Mouse (Mus musculus): ENCODE results near the gene Scrn1. TPM values are rescaled to one million over a fixed set of nuclear protein-coding genes. Genes with fewer than 3 reads are reported as not detected.
A peak's percentile ranks its signal among the peaks of the same experiment; 100 is the strongest.

The Scrn1 gene
- total RNA-seq (2015; ENCODE audit: low replicate concordance) (not detected in 2 replicates), total RNA-seq (2017; ENCODE audit: low replicate concordance) (not detected in 2 replicates)

DNA sequence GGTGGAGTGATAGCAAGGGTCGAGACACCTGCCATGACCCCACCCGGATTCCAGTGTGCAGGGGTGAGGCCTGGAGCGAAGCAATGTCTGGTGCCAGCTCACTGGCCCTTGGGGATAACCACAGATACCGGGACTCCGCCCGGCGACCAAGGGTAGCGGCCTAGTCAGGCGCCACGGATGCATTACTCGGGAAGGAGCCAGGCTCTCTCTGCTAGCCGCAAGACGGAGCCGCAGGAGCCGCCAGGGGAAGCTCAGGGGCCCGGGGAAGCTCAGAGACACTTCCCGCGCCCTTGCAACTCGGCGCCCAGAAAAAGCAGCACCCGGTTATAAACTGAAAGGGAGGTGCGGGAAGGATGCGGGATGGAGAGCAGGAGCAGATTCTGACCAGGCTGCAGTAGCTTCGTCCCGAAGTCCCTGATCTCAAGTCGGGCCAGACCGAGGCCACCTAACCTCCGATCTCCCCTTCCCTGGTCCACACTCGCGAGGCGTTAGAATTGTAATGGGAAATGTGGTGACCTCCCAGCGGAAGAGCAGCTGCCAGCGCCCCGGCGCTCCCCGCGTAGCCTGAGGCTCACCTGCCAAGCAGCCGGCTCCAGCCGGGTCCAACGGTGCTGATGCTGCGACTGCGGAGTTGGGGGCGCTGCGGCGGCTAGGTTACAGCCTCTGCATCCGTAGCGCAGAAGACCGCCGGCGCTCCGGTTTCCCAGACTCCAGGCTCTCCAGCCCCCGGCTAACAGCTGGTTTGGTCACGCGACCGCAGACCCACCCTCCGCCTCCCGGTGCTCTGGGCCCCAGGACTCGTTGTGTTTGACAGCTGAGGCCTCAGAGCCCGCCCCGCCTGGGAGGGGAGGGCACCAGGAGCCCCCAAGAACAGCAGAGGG is at the start of gene Scrn1:
TSS of gene Scrn1 (minus strand) at position 825 of the 881 bp plus-strand sequence.
- ATAC-seq (replicated peaks; ENCODE audit: low FRiP score, poor library complexity, severe bottlenecking) = no peak

GRCm38 (mm10) chr6:54606241-54606640 is 40.0 kb upstream of the Scrn1 start:
- ATAC-seq (replicated peaks; ENCODE audit: low FRiP score, poor library complexity, severe bottlenecking) = no peak

DNA sequence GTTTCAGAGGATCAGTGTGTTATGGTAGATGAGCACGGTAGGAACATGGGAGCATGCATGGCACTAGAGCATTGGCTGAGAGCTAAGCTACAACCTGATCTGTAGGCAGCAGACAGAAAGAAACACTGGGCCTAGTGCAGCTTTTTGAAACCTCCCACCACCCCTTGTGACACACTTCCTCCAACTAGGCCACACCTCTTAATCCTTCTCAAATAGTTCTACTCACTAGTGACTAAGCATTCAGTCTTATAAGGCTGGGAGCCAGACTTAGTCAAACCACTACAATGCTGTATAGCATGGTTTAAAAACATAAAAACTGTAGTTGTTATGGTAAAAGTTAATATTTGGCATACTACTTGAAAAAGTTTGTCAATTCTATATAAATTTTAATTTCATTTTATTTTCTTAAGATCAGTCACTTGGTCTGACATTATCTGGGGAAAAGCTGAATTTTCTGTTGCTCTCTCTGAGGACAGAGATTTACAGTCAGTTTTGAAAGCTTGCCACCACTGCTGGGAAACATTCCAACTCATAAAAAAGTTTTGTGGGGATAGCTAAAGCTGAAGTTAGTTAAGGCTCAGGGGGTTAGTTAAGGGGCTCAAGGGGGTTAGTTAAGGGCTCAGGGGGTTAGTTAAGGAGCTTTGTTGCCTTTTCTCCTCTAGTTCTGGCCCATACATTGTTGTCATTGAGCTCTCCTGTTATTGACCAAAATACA is 37.9 kb upstream of the Scrn1 start:
- no peak for ATAC-seq (replicated peaks; ENCODE audit: low FRiP score, poor library complexity, severe bottlenecking)

- no peak for ATAC-seq (replicated peaks; ENCODE audit: low FRiP score, poor library complexity, severe bottlenecking)
These were observed 36.6 kb upstream of the Scrn1 start for GRCm38 (mm10) chr6:54602891-54603290.

- ATAC-seq (replicated peaks; ENCODE audit: low FRiP score, poor library complexity, severe bottlenecking) = no peak
These were observed 34.5 kb upstream of the Scrn1 start for GRCm38 (mm10) chr6:54600681-54601347.

- no peak for ATAC-seq (replicated peaks; ENCODE audit: low FRiP score, poor library complexity, severe bottlenecking)
These were observed 31.4 kb upstream of the Scrn1 start for GRCm38 (mm10) chr6:54597711-54598110.

- ATAC-seq (replicated peaks; ENCODE audit: low FRiP score, poor library complexity, severe bottlenecking) = no peak
These were observed 30.9 kb upstream of the Scrn1 start, which contains the start of gene Fkbp14 for GRCm38 (mm10) chr6:54597208-54597607. TSS of gene Fkbp14 (minus strand) at chr6:54597308.

DNA sequence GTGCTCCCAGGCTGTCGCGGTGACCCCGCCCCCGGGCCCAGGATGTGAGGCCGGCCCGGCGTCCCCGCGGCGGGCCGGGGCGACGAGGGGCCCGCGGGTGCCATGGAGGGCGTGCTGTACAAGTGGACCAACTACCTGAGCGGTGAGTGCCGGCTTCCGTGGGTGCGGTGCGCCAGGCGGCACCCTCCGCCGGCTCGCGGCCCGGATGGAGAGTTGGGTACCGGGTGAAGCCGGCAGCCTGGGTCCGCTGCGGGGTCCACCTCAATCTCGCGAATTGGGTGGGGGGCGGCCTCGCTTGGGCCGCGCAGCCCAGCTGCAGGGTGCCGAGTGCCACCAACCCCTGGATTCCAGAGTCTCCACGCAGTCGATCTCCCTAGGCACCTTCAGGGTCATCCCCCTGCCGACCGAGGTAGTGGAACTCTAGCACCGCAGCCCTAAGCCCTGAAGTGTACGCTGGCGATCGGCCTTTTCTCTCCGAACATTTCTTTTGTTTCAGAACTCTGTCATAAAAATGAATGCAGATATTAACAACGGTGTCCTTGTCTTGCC is 29.1 kb upstream of the Scrn1 start:
- ATAC-seq (replicated peaks; ENCODE audit: low FRiP score, poor library complexity, severe bottlenecking) = no peak

GRCm38 (mm10) chr6:54594469-54595329 is 28.4 kb upstream of the Scrn1 start, which contains the start of gene Plekha8:
TSS of gene Plekha8 (plus strand) at chr6:54595111.
- ATAC-seq (replicated peaks; ENCODE audit: low FRiP score, poor library complexity, severe bottlenecking) = peak; percentile 81

- ATAC-seq (replicated peaks; ENCODE audit: low FRiP score, poor library complexity, severe bottlenecking) = no peak
These were observed 27.6 kb upstream of the Scrn1 start for GRCm38 (mm10) chr6:54593766-54594468.

DNA sequence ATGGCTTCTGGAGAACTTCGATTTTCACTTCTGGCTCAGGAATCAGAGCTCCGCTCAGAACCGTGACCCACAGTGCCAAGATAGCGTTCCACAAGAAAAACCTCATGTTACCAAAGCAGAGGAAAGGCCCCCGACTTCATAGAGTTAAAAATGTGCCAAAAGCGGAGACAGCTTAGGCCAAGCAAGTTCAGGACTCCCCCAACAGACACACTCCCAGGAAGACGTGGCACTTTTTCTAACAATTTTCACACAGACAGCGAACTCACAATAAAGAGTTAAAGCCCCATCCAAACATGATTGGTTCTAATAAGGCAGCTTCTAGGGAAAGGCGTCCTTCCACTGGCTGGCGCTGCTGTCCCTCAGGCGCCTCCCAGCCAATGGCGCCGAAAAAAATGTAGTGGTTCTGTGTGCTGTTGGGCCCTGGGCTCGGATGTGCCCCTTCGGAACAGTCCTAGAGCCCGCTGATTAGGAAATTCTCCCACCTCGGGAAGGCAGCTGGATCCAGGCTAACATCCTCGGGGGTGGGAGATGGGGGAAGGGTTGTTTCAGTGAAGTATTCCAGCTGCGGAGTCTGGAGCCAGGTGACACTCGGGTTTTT is 26.7 kb upstream of the Scrn1 start:
- ATAC-seq (replicated peaks; ENCODE audit: low FRiP score, poor library complexity, severe bottlenecking) = peak; percentile 76

DNA sequence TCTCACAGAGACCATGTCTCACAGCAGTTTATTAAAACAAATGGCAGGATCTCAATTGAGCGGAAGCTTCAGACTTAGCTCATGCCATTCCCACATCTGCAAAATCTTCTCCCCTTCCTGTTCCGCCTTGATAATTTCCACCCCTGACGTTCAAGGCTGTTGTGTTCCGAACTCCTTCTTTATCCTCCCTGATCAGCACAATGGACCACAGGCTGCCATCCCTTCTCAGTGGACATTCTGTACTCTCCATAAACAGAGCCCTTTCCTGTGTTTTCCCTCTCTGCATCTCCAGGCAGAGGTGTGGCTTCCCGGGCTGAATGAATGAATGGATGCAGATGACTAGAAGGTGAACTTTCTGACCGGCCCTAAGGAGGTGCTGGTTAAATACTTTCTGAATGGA is 25.5 kb upstream of the Scrn1 start:
- no peak for ATAC-seq (replicated peaks; ENCODE audit: low FRiP score, poor library complexity, severe bottlenecking)

GRCm38 (mm10) chr6:54590691-54591090 is 24.4 kb upstream of the Scrn1 start:
- no peak for ATAC-seq (replicated peaks; ENCODE audit: low FRiP score, poor library complexity, severe bottlenecking)

DNA sequence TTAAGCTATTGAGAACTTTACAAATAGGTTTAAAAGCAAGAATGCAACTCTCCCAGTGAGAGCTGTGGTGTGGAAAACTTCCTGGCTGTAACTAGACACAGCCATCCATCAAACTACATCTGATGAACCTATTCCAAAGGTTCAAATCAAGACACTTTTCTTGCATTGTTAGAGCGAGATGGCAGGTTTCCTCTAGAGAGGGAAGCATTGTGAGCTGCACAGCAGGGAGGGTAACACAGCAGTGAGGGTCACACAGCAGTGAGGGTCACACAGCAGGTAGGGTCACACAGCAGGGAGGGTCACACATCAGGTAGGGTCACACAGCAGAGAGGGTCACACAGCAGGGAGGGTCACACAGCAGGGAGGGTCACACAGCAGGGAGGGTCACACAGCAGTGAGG is 21.9 kb upstream of the Scrn1 start:
- no peak for ATAC-seq (replicated peaks; ENCODE audit: low FRiP score, poor library complexity, severe bottlenecking)

GRCm38 (mm10) chr6:54587683-54588082 is 21.4 kb upstream of the Scrn1 start:
- no peak for ATAC-seq (replicated peaks; ENCODE audit: low FRiP score, poor library complexity, severe bottlenecking)

DNA sequence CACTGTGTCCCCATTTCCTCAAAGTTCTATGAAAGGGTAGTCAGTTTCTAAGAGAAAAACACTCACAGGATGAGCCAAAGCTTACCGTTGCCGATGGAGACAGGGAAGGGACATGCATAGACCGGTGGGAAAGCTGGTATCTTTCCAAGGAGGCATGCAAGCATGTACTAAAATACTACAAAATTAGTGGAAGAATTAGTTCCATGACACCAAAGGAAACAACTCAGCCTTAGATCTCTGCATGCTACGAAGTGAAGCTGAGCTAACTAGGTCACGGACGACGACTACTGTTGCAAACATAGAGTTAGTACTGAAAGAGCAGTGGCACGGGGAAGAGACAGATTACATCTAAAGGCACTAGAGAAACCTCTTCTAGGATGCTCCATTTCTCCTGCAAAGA is 20.6 kb upstream of the Scrn1 start:
- no peak for ATAC-seq (replicated peaks; ENCODE audit: low FRiP score, poor library complexity, severe bottlenecking)

GRCm38 (mm10) chr6:54586175-54586574 is 19.9 kb upstream of the Scrn1 start:
- no peak for ATAC-seq (replicated peaks; ENCODE audit: low FRiP score, poor library complexity, severe bottlenecking)
